Mouse (Mus musculus) liver, embryonic 13.5 days (tissue): ENCODE data around the gene Slc6a17. TPM values are rescaled to one million over a fixed set of nuclear protein-coding genes. Genes with fewer than 3 reads are reported as not detected.

ENCODE experiments used
- ATAC-seq: fragments of 200-750 bp; cut with Nextera tagmentation; 2 replicates; pipeline ENCODE4 v1.8.0; 2017; ENCODE audit warnings: low read depth, mild to moderate bottlenecking, moderate number of reproducible peaks, moderate library complexity
- DNase-seq: peaks from one replicate; pipeline ENCODE4 v3.0.0; 2022
- H3K27ac ChIP-seq: fragments of 300-500 bp; sonication (generic); 2 replicates; pipeline ENCODE4 v1.5.1; 2015; ENCODE audit warnings: moderate library complexity, mild to moderate bottlenecking, inconsistent platforms
- H3K27me3 ChIP-seq: fragments of 300-500 bp; sonication (generic); 2 replicates; pipeline ENCODE4 v1.6.1; 2015; ENCODE audit warnings: mild to moderate bottlenecking, inconsistent platforms
- H3K36me3 ChIP-seq: fragments of 300-500 bp; sonication (generic); 2 replicates; pipeline ENCODE4 v1.6.1; 2015; ENCODE audit warnings: mild to moderate bottlenecking, inconsistent platforms
- H3K4me1 ChIP-seq: fragments of 300-500 bp; sonication (generic); replicated peaks from 2 replicates; pipeline ENCODE4 v1.6.1; 2015; ENCODE audit warnings: inconsistent platforms
- H3K4me2 ChIP-seq: fragments of 300-500 bp; sonication (generic); 2 replicates; pipeline ENCODE4 v1.6.1; 2015; ENCODE audit warnings: inconsistent platforms, mild to moderate bottlenecking, moderate library complexity
- H3K4me3 ChIP-seq: fragments of 300-500 bp; sonication (generic); replicated peaks from 2 replicates; pipeline ENCODE4 v1.5.1; 2015; ENCODE audit warnings: mild to moderate bottlenecking, inconsistent platforms
- H3K9ac ChIP-seq: fragments of 300-500 bp; sonication (generic); 2 replicates; pipeline ENCODE4 v1.6.1; 2015; ENCODE audit warnings: mild to moderate bottlenecking, inconsistent platforms
- H3K9me3 ChIP-seq: fragments of 300-500 bp; sonication (generic); replicated peaks from 2 replicates; pipeline ENCODE4 v1.6.1; 2016; ENCODE audit warnings: inconsistent platforms
- WGBS: fragments of 180-500 bp; shearing (Covaris S2); methylation state at CpG from one replicate; pipeline ENCODE4 v1.1.7; 2015; ENCODE audit not compliant: insufficient replicate concordance; 5-methylcytosine and 5-hydroxymethylcytosine counted together
- polyA plus RNA-seq: library from polyadenylated mRNA; unstranded; fragments of >200 nt; fragmentation: Nextera tagmentation; extraction: Ambion mirVana; gene quantifications from 2 replicates; pipeline ENCODE4 v1.2.1, GENCODE M21; 2015

The Slc6a17 gene
- polyA plus RNA-seq, 1 experiment from 2014 or later: 0.27 TPM

DNA sequence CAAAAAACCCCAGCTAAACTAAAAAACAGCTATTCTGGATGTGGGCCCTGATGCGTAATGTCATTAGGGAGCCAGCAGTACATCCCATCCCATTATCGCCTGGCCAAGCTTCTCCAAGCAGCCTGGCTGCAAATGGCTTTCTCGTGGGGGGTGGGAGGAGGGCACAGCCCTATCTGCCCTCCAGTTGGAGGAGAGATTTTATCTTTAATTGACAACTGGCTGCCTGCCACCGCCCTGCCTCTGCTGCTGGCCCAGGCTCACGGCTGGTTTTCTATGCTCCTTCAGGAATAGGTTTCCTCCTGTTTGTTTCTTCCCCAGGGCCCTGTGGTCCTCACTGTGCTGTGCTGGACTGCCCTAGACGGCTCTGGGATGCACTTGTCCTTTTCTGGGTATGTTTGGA, 81.4 kb downstream of the Slc6a17 start:
- 39% methylated on average over 6 of the region's 6 CpGs for WGBS
- DNase-seq (no peak), ATAC-seq (no peak)

DNA sequence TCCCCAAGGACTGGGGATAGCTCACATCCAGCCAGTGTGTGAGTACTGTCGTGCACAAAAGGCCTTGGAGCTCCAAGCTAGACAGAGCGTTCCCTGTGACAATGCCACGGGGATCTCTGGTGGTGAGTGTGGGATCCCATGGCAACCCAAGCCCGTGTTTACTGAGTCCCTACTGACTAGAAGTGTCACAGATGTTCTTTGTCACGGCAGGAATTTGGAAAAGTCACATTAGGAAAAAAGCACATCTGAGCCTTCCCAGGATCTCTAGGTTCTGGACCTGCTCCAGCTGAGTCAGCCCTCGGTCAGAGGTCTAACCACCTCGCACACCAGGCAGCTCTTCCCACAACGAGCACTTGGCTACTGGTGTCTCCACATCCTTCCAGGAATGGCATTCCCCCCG, 84.2 kb downstream of the Slc6a17 start:
- Histone ChIP-seq H3K4me3 (no peak overlapping the region), H3K9me3 (no peaks in the 10 kb centered on the region), H3K4me1 (no peaks in the 10 kb centered on the region), H3K36me3 (no peaks in the 10 kb centered on the region), H3K9ac (no peak overlapping the region), H3K4me2 (no peak overlapping the region), H3K27ac (no peak overlapping the region), H3K27me3 (no peaks in the 10 kb centered on the region)
- DNase-seq: no peak
- no peak for ATAC-seq
- 52% methylated on average over 9 of the region's 9 CpGs for WGBS

More for the DNA sequence above, 81.4 kb downstream of the Slc6a17 start:
- no peaks in the 10 kb centered on the region for H3K4me1 ChIP-seq
- no peaks in the 10 kb centered on the region for H3K36me3 ChIP-seq
- no peaks in the 10 kb centered on the region for H3K27me3 ChIP-seq
- no peak overlapping the region for H3K4me3 ChIP-seq
- no peak overlapping the region for H3K4me2 ChIP-seq
- no peak overlapping the region for H3K27ac ChIP-seq
- no peak overlapping the region for H3K9ac ChIP-seq
- H3K9me3 ChIP-seq: no peaks in the 10 kb centered on the region

DNA sequence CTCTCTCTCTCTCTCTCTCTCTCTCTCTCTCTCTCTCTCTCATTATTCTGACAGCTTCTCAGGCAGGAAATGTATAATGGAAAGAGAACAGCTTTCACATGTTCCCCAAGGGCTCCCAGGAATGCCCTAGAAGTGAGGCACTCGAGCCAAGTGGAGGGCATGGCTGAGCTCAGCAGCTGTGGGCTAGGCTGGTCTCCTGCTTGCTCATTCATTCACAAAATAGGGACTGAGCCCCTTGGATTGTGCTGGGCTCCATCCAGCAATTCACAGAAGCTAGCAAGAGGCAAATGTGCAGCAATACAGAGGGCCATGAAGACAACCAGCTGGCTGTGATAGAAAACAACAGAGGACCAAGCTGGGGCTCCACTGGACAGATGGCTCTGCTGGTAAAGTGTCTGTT, 86.5 kb downstream of the Slc6a17 start:
- H3K27ac ChIP-seq: no peak overlapping the region
- no peak for DNase-seq
- H3K4me2 ChIP-seq: no peak overlapping the region
- no peaks in the 10 kb centered on the region for H3K4me1 ChIP-seq
- no peak for ATAC-seq
- 29% methylated on average over 1 of the region's 1 CpGs for WGBS
- H3K9me3 ChIP-seq: no peaks in the 10 kb centered on the region
- H3K9ac ChIP-seq: no peak overlapping the region
- H3K27me3 ChIP-seq: no peaks in the 10 kb centered on the region
- no peaks in the 10 kb centered on the region for H3K36me3 ChIP-seq
- H3K4me3 ChIP-seq: no peak overlapping the region

DNA sequence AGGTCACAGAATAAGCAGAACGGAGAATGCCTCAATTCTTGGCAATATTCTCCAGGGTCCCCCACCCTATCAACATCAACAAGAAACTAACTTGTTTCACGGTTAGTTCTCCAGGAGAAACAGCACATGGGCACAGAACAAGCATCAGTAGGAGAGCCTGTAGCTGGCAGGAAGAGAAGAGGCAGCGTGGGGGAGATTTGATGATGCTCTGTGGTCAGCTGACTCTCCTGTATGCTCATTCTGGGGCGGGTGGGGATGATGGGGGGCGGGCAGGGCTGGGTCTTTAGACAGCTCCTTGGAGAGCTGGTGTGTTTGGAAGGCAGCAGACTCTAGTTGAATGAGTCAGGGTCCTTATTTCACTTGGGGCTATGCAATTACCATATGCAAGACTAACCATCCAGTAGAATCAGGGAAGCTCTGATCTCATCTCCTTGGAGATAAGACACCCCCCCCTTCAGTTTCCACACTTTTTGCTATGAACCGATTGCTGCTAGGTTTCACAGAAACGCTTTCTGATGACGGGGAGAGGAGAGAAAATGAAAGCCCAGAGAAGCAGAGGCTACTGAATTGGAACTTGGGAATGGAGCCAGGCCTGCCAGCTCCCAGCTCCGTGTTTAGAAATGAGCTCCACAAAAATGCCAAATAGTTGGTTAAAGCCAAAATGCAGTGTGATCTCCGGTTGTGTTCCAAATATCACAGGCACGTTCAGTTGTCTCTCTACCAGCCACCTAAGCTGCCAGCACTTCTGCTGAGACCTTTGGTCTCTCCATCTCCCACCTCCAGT, 93.4 kb downstream of the Slc6a17 start:
- Histone ChIP-seq H3K9me3 (no peaks in the 10 kb centered on the region), H3K4me1 (no peaks in the 10 kb centered on the region), H3K36me3 (no peaks in the 10 kb centered on the region), H3K4me2 (no peak overlapping the region), H3K27me3 (no peaks in the 10 kb centered on the region), H3K4me3 (no peak overlapping the region), H3K27ac (no peak overlapping the region), H3K9ac (no peak overlapping the region)
- DNase-seq: no peak
- WGBS: 57% methylated on average over 11 of the region's 11 CpGs
- no peak for ATAC-seq

DNA sequence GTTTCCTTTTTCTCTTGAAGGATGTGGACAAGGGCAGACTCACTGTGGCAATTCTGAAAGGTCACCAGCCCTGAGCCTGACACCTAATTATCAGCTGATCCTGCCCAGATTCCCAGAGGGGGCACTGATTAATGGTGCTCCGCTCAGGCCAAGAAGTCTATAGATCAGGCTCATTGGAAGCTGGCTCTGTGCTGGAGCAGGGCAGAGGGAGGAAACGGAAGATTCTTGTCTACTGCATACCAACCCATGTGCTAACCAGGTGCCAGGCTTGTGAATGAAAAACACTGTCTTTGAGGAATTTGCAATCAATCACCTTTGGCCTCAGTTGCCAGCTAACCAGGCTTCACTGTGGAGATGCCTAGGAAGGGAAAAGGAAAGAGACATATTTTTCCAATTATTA, 97.7 kb downstream of the Slc6a17 start:
- H3K4me3 ChIP-seq: no peak overlapping the region
- H3K9me3 ChIP-seq: no peaks in the 10 kb centered on the region
- H3K4me1 ChIP-seq: no peaks in the 10 kb centered on the region
- H3K4me2 ChIP-seq: no peak overlapping the region
- WGBS: 56% methylated on average over 2 of the region's 2 CpGs
- H3K27me3 ChIP-seq: no peaks in the 10 kb centered on the region
- no peak overlapping the region for H3K27ac ChIP-seq
- ATAC-seq (no peak), DNase-seq (no peak)
- no peak overlapping the region for H3K9ac ChIP-seq
- H3K36me3 ChIP-seq: no peaks in the 10 kb centered on the region

Other genes starting within 250 kb of the Slc6a17 start
- gene Lamtor5, start 239.2 kb downstream of the Slc6a17 start, polyA plus RNA-seq: 118 and 131 TPM in 2 replicates
- 0.59 and 0.67 TPM in 2 replicates for gene Slc16a4, start 226.8 kb downstream of the Slc6a17 start, polyA plus RNA-seq
- 9.6 and 11.9 TPM in 2 replicates for gene Rbm15, start 184.3 kb downstream of the Slc6a17 start, polyA plus RNA-seq
- gene Kcnc4, start 58.5 kb downstream of the Slc6a17 start, polyA plus RNA-seq: not detected in 2 replicates
- not detected in 2 replicates for gene Ubl4b, start 37.1 kb upstream of the Slc6a17 start, polyA plus RNA-seq
- 0.25 and 0.45 TPM in 2 replicates for gene Alx3, start 77.0 kb upstream of the Slc6a17 start, polyA plus RNA-seq
- not detected in 2 replicates for gene Gm10961, start 113.3 kb upstream of the Slc6a17 start, polyA plus RNA-seq
- gene Strip1, start 113.7 kb upstream of the Slc6a17 start, polyA plus RNA-seq: 10.4 and 10.6 TPM in 2 replicates
- 28.2 and 32.2 TPM in 2 replicates for gene Ahcyl1, start 178.5 kb upstream of the Slc6a17 start, polyA plus RNA-seq
- gene Csf1, start 242.5 kb upstream of the Slc6a17 start, polyA plus RNA-seq: 4.6 and 6.1 TPM in 2 replicates